Mouse (Mus musculus): ENCODE measurements at regions not wholly inside any gene's neighbourhood (a gene's known extent, or its start where the extent isn't known, plus 50 kb on each side); places are given as distances from the start of the nearest gene placed in this dataset.

- H3K27ac ChIP-seq (ENCODE audit: insufficient read depth, low read length): no peak overlapping the region
Observed at GRCm38 (mm10) chr4:100616161-100616915, 137.7 kb downstream of the Ube2u start.

GRCm38 (mm10) chr4:100616916-100617488 is 138.4 kb downstream of the Ube2u start:
- Histone ChIP-seq H3K4me3 (ENCODE audit: insufficient read depth, low read length) (no peak overlapping the region), H3K4me1 (ENCODE audit: control insufficient read depth, insufficient read depth, low read length) (no peaks in the 10 kb centered on the region), H3K27ac (ENCODE audit: insufficient read depth, low read length) (no peak overlapping the region)
- TF ChIP-seq POLR2A (IDR thresholded peaks at IDR 0.05; ENCODE audit: extremely low read depth, insufficient read depth, low read length) (no peak), CTCF (IDR thresholded peaks at IDR 0.05; ENCODE audit: extremely low read depth, insufficient read depth, low read length) (no peak)

More at GRCm38 (mm10) chr4:100616161-100616915, 137.7 kb downstream of the Ube2u start:
- H3K4me1 ChIP-seq (ENCODE audit: control insufficient read depth, insufficient read depth, low read length): no peaks in the 10 kb centered on the region
- TF ChIP-seq POLR2A (IDR thresholded peaks at IDR 0.05; ENCODE audit: extremely low read depth, insufficient read depth, low read length) (no peak), CTCF (IDR thresholded peaks at IDR 0.05; ENCODE audit: extremely low read depth, insufficient read depth, low read length) (no peak)
- H3K4me3 ChIP-seq (ENCODE audit: insufficient read depth, low read length): no peak overlapping the region

GRCm38 (mm10) chr4:100624656-100625055 is 146.0 kb downstream of the Ube2u start:
- Histone ChIP-seq H3K4me3 (ENCODE audit: insufficient read depth, low read length) (no peak overlapping the region), H3K4me1 (ENCODE audit: control insufficient read depth, insufficient read depth, low read length) (no peaks in the 10 kb centered on the region), H3K27ac (ENCODE audit: insufficient read depth, low read length) (no peak overlapping the region)
- TF ChIP-seq CTCF (IDR thresholded peaks at IDR 0.05; ENCODE audit: extremely low read depth, insufficient read depth, low read length): no peak
- TF ChIP-seq POLR2A (IDR thresholded peaks at IDR 0.05; ENCODE audit: extremely low read depth, insufficient read depth, low read length): no peak

- Histone ChIP-seq H3K4me1 (ENCODE audit: control insufficient read depth, insufficient read depth, low read length) (no peaks in the 10 kb centered on the region), H3K27ac (ENCODE audit: insufficient read depth, low read length) (no peak overlapping the region), H3K4me3 (ENCODE audit: insufficient read depth, low read length) (no peak overlapping the region)
- TF ChIP-seq CTCF (IDR thresholded peaks at IDR 0.05; ENCODE audit: extremely low read depth, insufficient read depth, low read length): no peak
- TF ChIP-seq POLR2A (IDR thresholded peaks at IDR 0.05; ENCODE audit: extremely low read depth, insufficient read depth, low read length): no peak
Observed at GRCm38 (mm10) chr4:100626551-100626950, 147.9 kb downstream of the Ube2u start.

- no peak overlapping the region for H3K4me3 ChIP-seq (ENCODE audit: insufficient read depth, low read length)
- no peaks in the 10 kb centered on the region for H3K4me1 ChIP-seq (ENCODE audit: control insufficient read depth, insufficient read depth, low read length)
- no peak overlapping the region for H3K27ac ChIP-seq (ENCODE audit: insufficient read depth, low read length)
- TF ChIP-seq CTCF (IDR thresholded peaks at IDR 0.05; ENCODE audit: extremely low read depth, insufficient read depth, low read length) (no peak), POLR2A (IDR thresholded peaks at IDR 0.05; ENCODE audit: extremely low read depth, insufficient read depth, low read length) (no peak)
Observed at GRCm38 (mm10) chr4:100634388-100634787, 142.1 kb upstream of the Cachd1 start.

- Histone ChIP-seq H3K27ac (ENCODE audit: insufficient read depth, low read length) (no peak overlapping the region), H3K4me3 (ENCODE audit: insufficient read depth, low read length) (no peak overlapping the region), H3K4me1 (ENCODE audit: control insufficient read depth, insufficient read depth, low read length) (no peaks in the 10 kb centered on the region)
- TF ChIP-seq POLR2A (IDR thresholded peaks at IDR 0.05; ENCODE audit: extremely low read depth, insufficient read depth, low read length) (no peak), CTCF (IDR thresholded peaks at IDR 0.05; ENCODE audit: extremely low read depth, insufficient read depth, low read length) (no peak)
Observed at GRCm38 (mm10) chr4:100637597-100637996, 138.9 kb upstream of the Cachd1 start.

- TF ChIP-seq CTCF (IDR thresholded peaks at IDR 0.05; ENCODE audit: extremely low read depth, insufficient read depth, low read length) (no peak), POLR2A (IDR thresholded peaks at IDR 0.05; ENCODE audit: extremely low read depth, insufficient read depth, low read length) (no peak)
- Histone ChIP-seq H3K4me1 (ENCODE audit: control insufficient read depth, insufficient read depth, low read length) (peaks cover 2% of the 10 kb centered on the region; the same call in 1 of the 2 replicates), H3K4me3 (ENCODE audit: insufficient read depth, low read length) (no peak overlapping the region), H3K27ac (ENCODE audit: insufficient read depth, low read length) (no peak overlapping the region)
Observed at GRCm38 (mm10) chr4:100661154-100661553, 115.3 kb upstream of the Cachd1 start.

GRCm38 (mm10) chr4:100664619-100665264 is 111.7 kb upstream of the Cachd1 start:
- no peak overlapping the region for H3K4me3 ChIP-seq (ENCODE audit: insufficient read depth, low read length)
- H3K27ac ChIP-seq (ENCODE audit: insufficient read depth, low read length): no peak overlapping the region
- TF ChIP-seq POLR2A (IDR thresholded peaks at IDR 0.05; ENCODE audit: extremely low read depth, insufficient read depth, low read length) (no peak), CTCF (IDR thresholded peaks at IDR 0.05; ENCODE audit: extremely low read depth, insufficient read depth, low read length) (no peak)
- peaks cover 2% of the 10 kb centered on the region; the same call in 1 of the 2 replicates for H3K4me1 ChIP-seq (ENCODE audit: control insufficient read depth, insufficient read depth, low read length)

- TF ChIP-seq CTCF (IDR thresholded peaks at IDR 0.05; ENCODE audit: extremely low read depth, insufficient read depth, low read length) (no peak), POLR2A (IDR thresholded peaks at IDR 0.05; ENCODE audit: extremely low read depth, insufficient read depth, low read length) (no peak)
- Histone ChIP-seq H3K4me3 (ENCODE audit: insufficient read depth, low read length) (no peak overlapping the region), H3K4me1 (ENCODE audit: control insufficient read depth, insufficient read depth, low read length) (no peaks in the 10 kb centered on the region), H3K27ac (ENCODE audit: insufficient read depth, low read length) (no peak overlapping the region)
Observed at GRCm38 (mm10) chr4:100670553-100670952, 105.9 kb upstream of the Cachd1 start.
